Mouse (Mus musculus) right cerebral cortex, postnatal 10 days (tissue): ENCODE measurements around the gene Dennd1b.

ENCODE experiments used
- DNase-seq, 2 experiments: peaks; one replicate each; pipeline ENCODE4 v3.0.0; 2021; ENCODE audit warnings: low spot score in 2 of 2

The Dennd1b gene

DNA sequence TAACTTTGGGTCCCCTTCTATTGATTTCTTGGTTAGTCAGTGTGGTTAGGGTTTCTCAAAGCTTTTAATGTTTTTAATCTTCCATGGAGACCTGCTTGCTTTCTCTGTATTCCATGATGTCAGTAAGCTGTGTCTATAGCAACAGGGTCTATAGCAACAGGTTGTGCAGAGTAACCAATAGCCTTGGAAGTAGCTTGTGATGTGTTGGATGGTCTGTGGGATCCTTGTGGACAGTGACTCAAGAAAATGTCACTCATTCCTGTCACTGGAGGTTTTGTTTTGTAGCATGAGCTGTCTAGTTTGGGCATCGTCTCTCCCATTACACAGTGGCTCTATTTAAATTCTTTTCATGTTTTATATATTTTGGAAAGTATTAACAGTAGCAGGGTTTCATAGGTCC is 216.5 kb downstream of the Dennd1b start:
- no peak for DNase-seq

DNA sequence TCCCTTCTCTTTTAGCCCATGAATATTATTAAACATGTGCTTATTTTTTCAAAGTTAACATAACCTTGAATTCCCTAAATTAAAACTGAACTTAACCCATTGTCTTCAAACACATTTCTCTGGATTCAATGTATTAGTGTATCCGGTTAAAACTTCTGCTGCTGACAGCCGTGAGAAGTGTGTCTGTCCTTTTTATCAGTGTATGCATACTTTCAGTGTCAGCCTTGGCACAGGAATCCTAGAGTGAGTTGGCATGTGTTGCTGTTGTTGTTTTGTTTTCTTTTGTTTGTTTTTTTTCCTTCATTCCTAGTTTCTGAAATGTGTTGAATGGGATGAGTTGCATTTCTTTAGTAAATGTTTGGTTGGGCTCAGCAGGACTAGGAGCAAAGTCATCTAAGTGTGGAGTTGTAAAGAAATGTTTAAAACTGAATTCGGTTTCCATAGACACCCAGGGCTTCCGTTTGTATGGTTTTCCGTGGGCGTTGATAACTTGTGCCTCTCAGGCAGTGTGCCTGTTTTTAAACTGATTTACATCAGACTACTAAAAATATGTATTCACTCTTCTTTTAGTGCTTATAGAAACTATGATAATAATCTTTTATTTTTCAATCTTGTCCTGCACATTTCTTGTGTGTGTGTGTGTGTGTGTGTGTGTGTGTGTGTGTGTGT is 217.4 kb downstream of the Dennd1b start:
- DNase-seq = peak; percentile 40 to 55

DNA sequence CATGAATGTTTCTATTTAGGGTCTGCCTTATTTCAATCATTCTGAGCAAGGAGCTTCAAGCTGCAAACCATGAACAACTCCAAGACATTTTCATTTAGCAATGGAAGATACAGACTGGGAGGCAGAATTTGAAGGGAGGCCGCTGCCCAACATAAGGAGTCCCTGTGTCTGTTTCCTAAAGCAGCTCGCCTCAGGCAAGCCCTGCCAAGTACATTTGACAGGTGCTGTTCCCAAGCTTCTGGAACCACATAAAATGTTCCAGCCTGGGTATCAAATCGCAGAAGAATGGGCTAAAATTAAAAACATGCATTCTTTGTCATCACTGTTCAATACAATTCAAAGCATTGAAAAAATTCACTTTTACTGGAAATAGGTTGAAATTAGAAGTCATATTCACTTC is 229.4 kb downstream of the Dennd1b start:
- DNase-seq = no peak

DNA sequence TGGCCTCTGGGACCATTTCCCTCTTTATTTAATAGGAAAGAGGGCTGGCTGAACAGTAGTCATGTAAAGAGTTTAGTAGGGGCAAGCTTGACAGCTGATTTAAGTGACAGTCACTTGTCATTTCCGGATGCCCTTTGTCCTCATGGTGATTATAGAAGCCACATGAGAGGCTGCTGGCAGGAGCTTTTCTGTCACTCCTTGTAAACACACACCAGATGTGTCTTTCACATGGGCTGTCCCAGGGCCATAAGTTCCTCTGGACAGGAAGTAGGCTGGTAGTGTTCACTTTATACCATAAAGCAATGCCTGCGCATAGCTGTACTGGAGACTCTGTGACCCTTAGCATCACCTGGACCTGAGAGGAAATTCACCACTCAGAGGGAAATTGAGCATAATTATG is 230.8 kb downstream of the Dennd1b start:
- no peak for DNase-seq

DNA sequence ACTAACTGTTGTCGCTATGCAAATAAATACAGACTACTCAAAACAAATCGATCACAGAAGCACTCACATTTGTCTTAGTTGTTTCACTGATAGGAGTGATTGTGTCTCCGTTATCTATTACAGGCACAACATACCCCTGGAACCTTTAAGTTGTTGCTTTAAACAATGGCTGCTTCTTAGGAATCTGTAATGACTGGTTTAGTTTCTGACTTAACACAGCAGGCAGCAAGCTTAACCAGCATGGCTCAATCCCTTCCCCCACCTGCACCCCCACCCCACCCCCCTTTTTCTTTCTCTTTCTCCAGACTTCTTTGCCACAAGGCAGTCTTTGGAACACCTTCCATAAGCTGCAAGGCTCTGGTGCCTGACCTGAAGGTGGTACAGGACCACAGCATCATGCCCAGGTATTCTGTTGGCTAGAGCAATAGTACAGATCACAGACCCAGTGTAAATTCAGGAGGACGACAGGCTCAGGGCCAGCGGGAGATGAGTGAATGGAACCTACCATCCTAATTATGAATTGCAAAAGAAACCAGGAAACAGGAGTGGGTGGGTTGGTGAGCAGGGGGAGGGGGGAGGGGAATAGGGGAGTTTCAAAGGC is 231.3 kb downstream of the Dennd1b start:
- DNase-seq = no peak

DNA sequence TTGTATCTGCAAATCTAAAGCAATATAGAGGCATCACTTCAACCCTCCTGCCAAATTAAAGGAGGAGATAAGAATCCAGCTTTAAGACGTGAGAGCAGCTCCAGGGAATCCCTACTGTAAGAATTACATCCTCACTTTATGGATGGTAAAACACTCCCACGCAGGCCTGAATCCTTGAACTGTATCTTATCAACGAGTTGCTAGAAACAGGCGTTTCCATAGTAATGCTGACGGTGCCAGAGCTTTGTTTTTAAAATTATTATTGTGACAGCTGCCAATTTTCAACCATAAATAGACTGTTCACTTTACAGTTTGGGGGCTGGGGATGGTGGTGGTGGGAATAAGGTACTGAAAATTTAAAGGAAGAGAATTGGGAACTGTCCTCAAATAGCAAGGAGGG is 239.8 kb downstream of the Dennd1b start:
- DNase-seq = peak in 1 of 2 experiments; percentile 56

DNA sequence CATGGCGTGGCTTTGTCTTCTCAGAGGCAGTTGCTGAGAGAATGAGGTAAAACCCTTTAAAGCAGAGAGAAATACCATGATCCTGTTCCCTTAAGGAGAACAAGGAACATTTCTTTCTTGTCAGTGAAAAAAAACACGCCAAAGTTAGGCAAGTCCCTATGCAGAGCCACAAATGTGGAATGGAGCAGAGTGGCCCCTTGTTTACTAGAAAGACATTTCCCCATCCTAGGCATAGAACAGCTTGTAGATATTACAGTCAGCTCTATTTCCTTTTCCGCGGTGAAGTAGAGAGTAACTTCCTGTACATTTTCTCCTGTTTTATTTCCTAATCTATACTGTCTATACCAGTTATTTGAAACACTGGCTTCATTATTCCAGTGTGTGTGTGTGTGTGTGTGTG is 243.0 kb downstream of the Dennd1b start:
- DNase-seq = no peak

DNA sequence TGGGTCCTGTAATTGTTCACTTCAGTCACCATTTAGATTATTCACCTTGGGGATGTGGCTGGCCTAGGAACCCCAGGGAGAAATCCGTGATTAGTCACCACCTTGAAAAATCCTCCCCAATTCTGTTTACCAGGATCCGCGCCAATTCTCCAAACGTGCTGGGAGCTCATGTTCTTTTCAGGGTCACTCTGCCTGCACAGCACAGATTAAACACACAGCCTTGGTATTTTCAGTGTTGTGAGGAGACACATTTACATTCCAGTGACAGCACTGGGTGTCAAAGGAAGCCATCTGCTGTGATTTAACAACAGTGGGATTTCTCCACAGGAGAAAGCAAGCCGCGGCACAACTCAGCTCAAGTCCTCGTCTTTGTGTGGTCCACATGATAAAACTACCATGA is 246.6 kb downstream of the Dennd1b start:
- peak; percentile 41 to 64 for DNase-seq

DNA sequence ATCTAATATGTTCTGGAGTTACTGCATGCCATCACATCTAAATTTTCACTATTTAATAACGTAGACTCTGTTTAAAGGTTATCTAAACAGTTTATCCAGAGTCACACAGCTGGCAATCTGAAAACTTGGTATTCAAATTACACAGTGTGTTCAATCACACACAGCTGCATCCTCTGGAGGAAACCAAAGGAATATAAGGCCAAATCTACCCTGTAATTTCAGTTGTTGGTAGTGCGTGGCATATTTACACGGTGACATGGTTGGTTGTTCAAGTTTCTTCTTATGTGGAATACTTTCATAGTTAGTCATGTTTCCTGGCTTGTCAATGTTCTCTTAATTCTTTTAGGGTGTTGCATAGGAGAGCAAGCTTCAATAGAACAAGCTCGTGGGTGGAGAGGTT is 247.3 kb downstream of the Dennd1b start:
- no peak for DNase-seq

DNA sequence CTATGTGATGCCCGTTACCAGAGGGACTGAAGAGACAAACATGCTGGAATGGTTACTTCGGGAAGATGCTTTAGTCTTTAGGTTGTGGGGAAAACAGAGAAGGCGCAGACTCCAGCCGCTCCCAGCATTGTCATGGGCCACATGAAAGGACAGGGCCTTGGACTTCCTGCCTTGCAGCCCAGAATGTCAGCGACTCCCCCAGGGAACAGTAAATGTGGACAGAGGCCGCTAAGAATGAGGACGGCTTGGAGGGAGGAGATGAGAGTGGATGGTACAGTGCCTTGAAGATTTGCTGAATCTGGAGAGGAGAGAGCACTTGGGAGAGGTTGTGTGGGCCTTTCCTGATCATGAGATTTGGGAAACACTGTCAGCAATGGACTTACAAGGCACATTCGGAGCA is 252.1 kb downstream of the Dennd1b start:
- no peak for DNase-seq

DNA sequence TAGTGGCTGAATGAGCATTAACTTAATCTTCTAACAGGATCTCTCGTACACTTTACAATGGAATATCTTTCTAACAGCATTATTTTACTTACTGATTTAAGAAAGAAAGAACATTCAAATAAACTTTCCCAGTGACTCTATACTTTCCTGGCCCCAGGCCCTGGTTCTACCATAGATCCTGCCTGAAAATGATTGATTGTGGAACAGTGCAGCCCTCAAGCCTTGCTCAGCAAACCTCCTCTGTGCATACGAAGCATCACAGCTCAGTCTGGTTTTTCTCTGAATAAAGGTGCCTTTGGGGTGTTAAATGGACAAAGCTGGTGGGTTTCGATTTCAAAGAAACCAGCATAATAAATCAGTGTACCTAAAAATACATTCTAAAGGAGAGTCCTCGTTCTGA is 260.6 kb downstream of the Dennd1b start:
- no peak for DNase-seq

DNA sequence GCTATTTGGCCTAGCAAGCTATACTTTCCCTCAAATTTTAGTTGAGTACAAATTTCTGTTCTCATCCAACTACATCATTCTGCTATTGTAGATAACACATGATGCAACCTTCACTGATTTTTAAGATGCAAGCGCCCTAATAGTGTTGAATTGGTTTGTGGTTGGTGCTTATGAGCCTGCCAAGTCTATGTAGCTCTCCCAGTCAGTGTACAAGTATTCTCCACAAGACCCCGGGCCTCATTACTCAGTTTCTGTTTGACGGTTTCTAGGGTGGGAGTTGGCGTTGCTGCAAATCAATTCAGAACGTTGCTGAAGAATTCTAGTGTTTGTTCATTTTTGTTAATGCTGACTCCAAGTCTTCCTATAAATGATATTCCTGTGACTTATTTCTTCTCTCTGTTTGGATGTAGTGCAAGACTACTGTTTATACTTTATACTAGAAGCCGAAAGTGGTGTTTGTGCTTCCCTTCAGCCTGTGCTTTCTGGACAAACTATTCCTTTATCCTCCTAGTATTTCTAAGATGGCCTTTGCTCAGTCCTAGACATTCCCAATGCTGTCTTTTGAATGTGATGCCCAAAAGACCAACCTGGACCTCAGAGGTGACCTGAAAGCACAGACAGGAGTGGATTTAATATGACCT is 261.2 kb downstream of the Dennd1b start:
- no peak for DNase-seq
